Mouse (Mus musculus) stomach, embryonic 16.5 days (tissue): ENCODE data around the gene Lipo1. TPM values are rescaled to one million over a fixed set of nuclear protein-coding genes. Genes with fewer than 3 reads are reported as not detected.
"Not testable (repeated sequence)": the region's sequence is repeated elsewhere in the genome, so short reads cannot be mapped to it uniquely, and the experiment has no call there.

ENCODE experiments used
- ATAC-seq: fragments of 200-750 bp; cut with Nextera tagmentation; 2 replicates; pipeline ENCODE4 v1.8.0; 2017; ENCODE audit warnings: moderate number of reproducible peaks, moderate TSS enrichment; ENCODE audit not compliant: insufficient read depth, low FRiP score
- H3K27ac ChIP-seq: fragments of 300-500 bp; sonication (generic); 2 replicates; pipeline ENCODE4 v1.5.1; 2014; ENCODE audit warnings: low read length
- H3K27me3 ChIP-seq: fragments of 300-500 bp; sonication (generic); 2 replicates; pipeline ENCODE4 v1.6.1; 2014; ENCODE audit warnings: low read length, control low read depth, mixed read lengths; ENCODE audit not compliant: control insufficient read depth, insufficient read depth
- H3K36me3 ChIP-seq: fragments of 300-500 bp; sonication (generic); 2 replicates; pipeline ENCODE4 v1.6.1; 2014; ENCODE audit warnings: low read length; ENCODE audit not compliant: control insufficient read depth, insufficient read depth
- H3K4me1 ChIP-seq: fragments of 300-500 bp; sonication (generic); 2 replicates; pipeline ENCODE4 v1.6.1; 2014; ENCODE audit warnings: low read length, control low read depth, mixed read lengths; ENCODE audit not compliant: control insufficient read depth, insufficient read depth
- H3K4me2 ChIP-seq: fragments of 300-500 bp; sonication (generic); 2 replicates; pipeline ENCODE4 v1.6.1; 2014; ENCODE audit warnings: low read depth, low read length, mixed read lengths
- H3K4me3 ChIP-seq: fragments of 300-500 bp; sonication (generic); replicated peaks from 2 replicates; pipeline ENCODE4 v1.5.1; 2014; ENCODE audit warnings: mild to moderate bottlenecking, low read length
- H3K9ac ChIP-seq: fragments of 300-500 bp; sonication (generic); 2 replicates; pipeline ENCODE4 v1.6.1; 2014; ENCODE audit warnings: low read length
- H3K9me3 ChIP-seq: fragments of 300-500 bp; sonication (generic); replicated peaks from 2 replicates; pipeline ENCODE4 v1.6.1; 2016; ENCODE audit warnings: low read length, control low read depth; ENCODE audit not compliant: control insufficient read depth
- WGBS: fragments of 180-500 bp; shearing (Covaris S2); extraction: QIAGEN DNeasy Blood & Tissue Kit; methylation state at CpG from one replicate; pipeline ENCODE4 v1.1.7; 2014; 5-methylcytosine and 5-hydroxymethylcytosine counted together
- polyA plus RNA-seq: library from polyadenylated mRNA; unstranded; fragments of >200 nt; fragmentation: Nextera tagmentation; extraction: Ambion mirVana; gene quantifications from 2 replicates; pipeline ENCODE4 v1.2.1, GENCODE M21; 2015

Lipo1 gene
- polyA plus RNA-seq = not detected in 2 replicates

DNA sequence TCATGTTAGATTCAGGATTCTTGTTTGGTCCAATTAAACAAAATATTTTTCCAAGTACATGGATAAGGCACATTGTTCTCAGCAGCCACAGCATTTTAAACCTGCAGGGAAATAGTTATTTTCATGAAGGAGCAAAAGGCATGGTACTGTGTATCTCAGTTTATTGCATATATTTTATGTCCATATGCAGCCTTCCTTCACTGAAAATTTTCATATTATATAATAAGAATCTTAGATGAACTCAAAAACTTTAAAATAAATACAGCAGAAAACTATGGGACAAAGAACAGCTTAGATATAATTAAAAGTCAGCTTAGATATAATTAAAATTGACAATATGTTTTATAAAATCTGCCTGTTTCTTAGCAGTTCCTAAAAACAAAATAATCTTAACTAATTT, at the start of gene Lipo1:
Gene Lipo1 (minus strand): TSS at position 101 of the 400 bp plus-strand sequence.
- H3K4me2 ChIP-seq, H3K4me3 ChIP-seq: not testable (repeated sequence)

DNA sequence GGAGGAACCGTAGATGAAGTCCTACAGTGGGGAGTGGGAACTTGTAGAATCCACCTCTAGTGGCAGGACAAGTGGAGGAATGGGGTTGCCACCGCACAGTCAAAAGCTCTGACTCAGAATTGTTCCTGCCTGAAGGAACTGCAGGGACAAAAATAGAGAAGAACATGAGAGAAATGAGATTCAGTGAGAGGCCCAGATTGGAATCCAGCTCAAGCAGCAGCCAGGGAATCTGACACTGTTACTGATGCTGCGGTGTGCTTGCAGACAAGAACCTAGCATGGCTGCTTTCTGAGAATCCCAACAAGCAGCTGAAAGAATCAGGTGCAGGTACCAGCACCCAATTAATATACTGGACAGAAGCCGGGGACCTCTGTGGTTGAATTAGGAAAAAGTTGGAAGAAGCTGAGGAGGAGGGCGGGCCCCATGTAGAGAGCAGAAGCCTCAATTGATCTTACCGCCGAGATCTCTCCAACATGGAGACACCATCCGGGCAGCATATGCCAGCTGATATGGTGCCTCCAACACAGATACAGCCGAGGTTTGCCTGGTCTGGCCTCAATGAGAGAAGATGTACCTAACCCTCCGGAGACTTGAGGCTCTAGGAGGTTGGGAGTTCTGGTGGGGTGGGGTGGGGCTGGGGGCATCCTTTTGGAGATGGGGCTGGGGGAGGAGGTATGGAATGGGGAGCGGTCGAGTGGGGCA, 532 bp downstream of the Lipo1 start:
- Histone ChIP-seq H3K4me2 (no peak overlapping the region), H3K4me3 (no peak overlapping the region), H3K27me3 (no peaks in the 10 kb centered on the region), H3K36me3 (no peaks in the 10 kb centered on the region), H3K4me1 (no peaks in the 10 kb centered on the region), H3K9ac (no peak overlapping the region), H3K27ac (no peak overlapping the region), H3K9me3 (no peaks in the 10 kb centered on the region)
- 89% methylated on average over 12 of the region's 12 CpGs for WGBS
- ATAC-seq = no peak

More for the DNA sequence above, at the start of gene Lipo1:
- H3K4me1 ChIP-seq, H3K27ac ChIP-seq, ATAC-seq, H3K27me3 ChIP-seq, H3K9me3 ChIP-seq, H3K9ac ChIP-seq, H3K36me3 ChIP-seq: not testable (repeated sequence)

DNA sequence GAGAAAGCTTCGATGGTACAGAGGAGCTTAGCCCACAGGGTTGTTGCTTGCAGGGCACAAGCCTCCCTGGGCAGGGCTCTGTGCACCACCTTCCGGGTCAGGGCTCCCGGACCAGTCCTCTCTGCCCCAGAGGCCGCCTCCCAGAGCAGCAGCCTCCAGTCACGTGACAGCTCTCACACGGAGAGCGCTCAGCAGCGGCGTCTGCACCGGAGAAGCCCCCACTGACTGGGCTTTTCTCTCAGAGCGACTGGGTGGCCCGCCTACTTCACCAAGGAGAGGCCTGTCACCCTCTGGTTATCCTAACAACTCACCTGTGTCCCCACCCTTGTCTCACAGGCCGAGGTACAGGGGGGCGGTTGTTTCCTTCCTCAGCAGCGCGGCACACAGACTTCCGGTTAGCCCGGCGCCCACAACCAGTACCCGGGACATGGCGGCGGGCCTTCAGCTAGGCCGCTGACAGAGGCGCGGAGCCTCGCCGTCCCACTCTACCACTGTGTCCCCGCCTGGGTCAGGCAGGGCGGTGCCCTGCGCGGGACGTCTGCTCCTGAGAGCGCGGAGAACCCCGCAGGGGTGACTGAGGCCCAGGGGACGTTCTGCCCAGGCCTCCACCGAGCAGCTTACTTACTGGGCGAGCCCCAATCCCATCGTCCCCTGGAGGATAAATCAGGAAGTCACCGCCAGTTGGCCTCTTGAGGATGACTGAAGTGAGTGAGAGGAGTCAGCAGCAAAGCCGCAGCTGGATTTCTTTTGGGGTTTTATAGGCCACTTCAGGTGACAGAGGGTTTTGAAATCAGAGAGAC, 25.8 kb downstream of the Lipo1 start, which contains the start of gene Lipo3:
Gene Lipo3 (minus strand): TSS at position 665 of the 800 bp plus-strand sequence.
- peak; percentile 83 for ATAC-seq
- not testable (repeated sequence) for H3K36me3 ChIP-seq, H3K4me1 ChIP-seq, H3K9me3 ChIP-seq, H3K27ac ChIP-seq, H3K9ac ChIP-seq, H3K27me3 ChIP-seq
- 36% methylated on average over 12 of the region's 41 CpGs for WGBS
- Histone ChIP-seq H3K4me2 (peak within 1 kb of the TSS; percentile 32; the same call in 1 of the 2 replicates), H3K4me3 (0 out of 2 replicates have a peak within 1 kb of the TSS, but pooled peaks have one; percentile 10)

DNA sequence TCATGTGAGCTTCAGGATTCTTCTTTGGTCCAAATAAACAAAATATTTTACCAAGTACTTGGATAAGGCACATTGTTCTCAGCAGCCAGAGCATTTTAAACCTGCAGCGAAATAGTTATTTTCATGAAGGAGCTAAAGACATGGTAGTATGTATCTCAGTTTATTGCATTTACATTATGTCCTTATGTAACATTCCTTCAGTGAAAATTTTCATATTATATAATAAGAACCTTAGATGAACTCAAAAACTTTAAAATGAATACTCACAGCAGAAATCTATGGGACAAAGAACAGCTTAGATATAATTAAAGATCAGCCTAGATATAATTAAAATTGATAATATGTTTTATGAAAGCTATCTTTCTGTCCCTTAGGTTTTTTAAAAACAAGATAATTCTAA, 36.0 kb downstream of the Lipo1 start, which contains the start of gene Lipo2:
Gene Lipo2 (minus strand): TSS at position 101 of the 400 bp plus-strand sequence.
- WGBS = 91% methylated on average over 1 of the region's 1 CpGs
- ATAC-seq, H3K27ac ChIP-seq, H3K4me2 ChIP-seq, H3K4me3 ChIP-seq, H3K9me3 ChIP-seq, H3K36me3 ChIP-seq, H3K9ac ChIP-seq, H3K4me1 ChIP-seq, H3K27me3 ChIP-seq: not testable (repeated sequence)

Other genes starting within 250 kb of the Lipo1 start
- not detected in 2 replicates for gene Gm8978, start 162.2 kb downstream of the Lipo1 start, polyA plus RNA-seq
- gene Lipo2, start 36.1 kb downstream of the Lipo1 start, polyA plus RNA-seq = 0.31 and 0.32 TPM in 2 replicates
- 15.9 and 19.8 TPM in 2 replicates for gene Lipo3, start 25.5 kb downstream of the Lipo1 start, polyA plus RNA-seq
- gene Lipf, start 173.7 kb upstream of the Lipo1 start, polyA plus RNA-seq = 0.16 TPM in 1 of 2 replicates, not detected in the other
- gene Lipk, start 220.8 kb upstream of the Lipo1 start, polyA plus RNA-seq = 1.7 and 5.2 TPM in 2 replicates